Mouse (Mus musculus): ENCODE data around the gene Sh3glb2. TPM values are rescaled to one million over a fixed set of nuclear protein-coding genes. Genes with fewer than 3 reads are reported as not detected.

Sh3glb2 gene
- polyA plus RNA-seq, 1 experiment from 2014 or later: 105 TPM

- Histone ChIP-seq H3K36me3 (peaks cover 14% of the 10 kb centered on the region; the same call in 1 of the 2 replicates), H3K4me1 (replicated peaks) (peaks cover 41% of the 10 kb centered on the region), H3K27me3 (no peaks in the 10 kb centered on the region), H3K9ac (peak overlapping the region; percentile 84), H3K27ac (peak overlapping the region; percentile 92), H3K9me3 (replicated peaks) (no peaks in the 10 kb centered on the region), H3K4me2 (peak overlapping the region; percentile 96), H3K4me3 (peak overlapping the region; percentile 89)
- WGBS: 41% methylated on average over 8 of the region's 8 CpGs
- 0 out of 2 replicates have a peak, but pooled peaks have one; percentile 23 for ATAC-seq (replicated peaks; ENCODE audit: insufficient number of reproducible peaks, insufficient read depth, low FRiP score, low read depth)
Observed at GRCm38 (mm10) chr2:30357552-30358510, 1.3 kb downstream of the Sh3glb2 start.

GRCm38 (mm10) chr2:30356906-30357305 is 2.2 kb downstream of the Sh3glb2 start:
- WGBS: 49% methylated on average over 9 of the region's 9 CpGs
- H3K9me3 ChIP-seq (replicated peaks): no peaks in the 10 kb centered on the region
- H3K9ac ChIP-seq: peak overlapping the region; percentile 84
- peaks cover 41% of the 10 kb centered on the region for H3K4me1 ChIP-seq (replicated peaks)
- peak overlapping the region; percentile 92 for H3K27ac ChIP-seq
- H3K27me3 ChIP-seq: no peaks in the 10 kb centered on the region
- H3K36me3 ChIP-seq: peaks cover 19% of the 10 kb centered on the region; the same call in 1 of the 2 replicates
- peak overlapping the region; percentile 89; the same call in 1 of the 2 replicates for H3K4me3 ChIP-seq
- no peak for ATAC-seq (replicated peaks; ENCODE audit: insufficient number of reproducible peaks, insufficient read depth, low FRiP score, low read depth)
- peak overlapping the region; percentile 96 for H3K4me2 ChIP-seq

- ATAC-seq (replicated peaks; ENCODE audit: insufficient number of reproducible peaks, insufficient read depth, low FRiP score, low read depth): no peak
- Histone ChIP-seq H3K36me3 (peaks cover 19% of the 10 kb centered on the region; the same call in 1 of the 2 replicates), H3K27ac (peak overlapping the region; percentile 92), H3K4me3 (no peak overlapping the region), H3K4me1 (replicated peaks) (peaks cover 41% of the 10 kb centered on the region), H3K27me3 (no peaks in the 10 kb centered on the region), H3K4me2 (0 out of 2 replicates have a peak overlapping the region, but pooled peaks have one; percentile 9), H3K9ac (0 out of 2 replicates have a peak overlapping the region, but pooled peaks have one; percentile 23), H3K9me3 (replicated peaks) (no peaks in the 10 kb centered on the region)
- 41% methylated on average over 4 of the region's 4 CpGs for WGBS
Observed at GRCm38 (mm10) chr2:30356266-30356665, 2.9 kb downstream of the Sh3glb2 start.

GRCm38 (mm10) chr2:30355861-30356260 is 3.3 kb downstream of the Sh3glb2 start:
- 50% methylated on average over 4 of the region's 4 CpGs for WGBS
- Histone ChIP-seq H3K27me3 (no peaks in the 10 kb centered on the region), H3K4me3 (no peak overlapping the region), H3K36me3 (peaks cover 19% of the 10 kb centered on the region; the same call in 1 of the 2 replicates), H3K9me3 (replicated peaks) (no peaks in the 10 kb centered on the region), H3K9ac (0 out of 2 replicates have a peak overlapping the region, but pooled peaks have one; percentile 23), H3K4me2 (no peak overlapping the region), H3K4me1 (replicated peaks) (peaks cover 41% of the 10 kb centered on the region), H3K27ac (no peak overlapping the region)
- no peak for ATAC-seq (replicated peaks; ENCODE audit: insufficient number of reproducible peaks, insufficient read depth, low FRiP score, low read depth)

GRCm38 (mm10) chr2:30351149-30351548 is 8.0 kb downstream of the Sh3glb2 start:
- Histone ChIP-seq H3K4me2 (no peak overlapping the region), H3K9me3 (replicated peaks) (no peaks in the 10 kb centered on the region), H3K36me3 (peaks cover 51% of the 10 kb centered on the region), H3K4me1 (replicated peaks) (peaks cover 10% of the 10 kb centered on the region), H3K4me3 (no peak overlapping the region), H3K9ac (no peak overlapping the region), H3K27me3 (no peaks in the 10 kb centered on the region), H3K27ac (no peak overlapping the region)
- ATAC-seq (replicated peaks; ENCODE audit: insufficient number of reproducible peaks, insufficient read depth, low FRiP score, low read depth): no peak
- WGBS: 53% methylated on average over 2 of the region's 2 CpGs

GRCm38 (mm10) chr2:30349196-30349595 is 9.9 kb downstream of the Sh3glb2 start:
- Histone ChIP-seq H3K9ac (no peak overlapping the region), H3K9me3 (replicated peaks) (no peaks in the 10 kb centered on the region), H3K27ac (no peak overlapping the region), H3K4me2 (no peak overlapping the region), H3K4me1 (replicated peaks) (peaks cover 9% of the 10 kb centered on the region), H3K27me3 (no peaks in the 10 kb centered on the region), H3K36me3 (peaks cover 61% of the 10 kb centered on the region), H3K4me3 (no peak overlapping the region)
- ATAC-seq (replicated peaks; ENCODE audit: insufficient number of reproducible peaks, insufficient read depth, low FRiP score, low read depth): no peak
- 90% methylated on average over 6 of the region's 6 CpGs for WGBS

- peaks cover 74% of the 10 kb centered on the region for H3K36me3 ChIP-seq
- ATAC-seq (replicated peaks; ENCODE audit: insufficient number of reproducible peaks, insufficient read depth, low FRiP score, low read depth): no peak
Observed at GRCm38 (mm10) chr2:30345971-30346676, 13.0 kb downstream of the Sh3glb2 start.

GRCm38 (mm10) chr2:30343601-30344137 is 15.5 kb downstream of the Sh3glb2 start:
- no peak overlapping the region for H3K9ac ChIP-seq
- ATAC-seq (replicated peaks; ENCODE audit: insufficient number of reproducible peaks, insufficient read depth, low FRiP score, low read depth): peak; percentile 75
- no peaks in the 10 kb centered on the region for H3K9me3 ChIP-seq (replicated peaks)
- no peak overlapping the region for H3K4me3 ChIP-seq
- H3K36me3 ChIP-seq: peaks cover 80% of the 10 kb centered on the region
- peak overlapping the region; percentile 75 for H3K27ac ChIP-seq
- peaks cover 21% of the 10 kb centered on the region for H3K4me1 ChIP-seq (replicated peaks)
- H3K27me3 ChIP-seq: no peaks in the 10 kb centered on the region
- no peak overlapping the region for H3K4me2 ChIP-seq
- WGBS: 45% methylated on average over 14 of the region's 14 CpGs

More at GRCm38 (mm10) chr2:30345971-30346676, 13.0 kb downstream of the Sh3glb2 start:
- 86% methylated on average over 7 of the region's 7 CpGs for WGBS
- no peaks in the 10 kb centered on the region for H3K27me3 ChIP-seq
- no peaks in the 10 kb centered on the region for H3K9me3 ChIP-seq (replicated peaks)
- H3K27ac ChIP-seq: no peak overlapping the region
- H3K4me1 ChIP-seq (replicated peaks): peaks cover 21% of the 10 kb centered on the region
- no peak overlapping the region for H3K9ac ChIP-seq
- H3K4me2 ChIP-seq: no peak overlapping the region
- no peak overlapping the region for H3K4me3 ChIP-seq

GRCm38 (mm10) chr2:30342544-30342943 is 16.6 kb downstream of the Sh3glb2 start:
- Histone ChIP-seq H3K9me3 (replicated peaks) (no peaks in the 10 kb centered on the region), H3K27ac (peak overlapping the region; percentile 75; the same call in 1 of the 2 replicates), H3K27me3 (no peaks in the 10 kb centered on the region), H3K4me2 (no peak overlapping the region), H3K36me3 (peaks cover 72% of the 10 kb centered on the region), H3K9ac (no peak overlapping the region), H3K4me3 (no peak overlapping the region), H3K4me1 (replicated peaks) (peaks cover 21% of the 10 kb centered on the region)
- ATAC-seq (replicated peaks; ENCODE audit: insufficient number of reproducible peaks, insufficient read depth, low FRiP score, low read depth): no peak
- 94% methylated on average over 7 of the region's 7 CpGs for WGBS

- H3K36me3 ChIP-seq: peaks cover 77% of the 10 kb centered on the region
- H3K4me1 ChIP-seq (replicated peaks): peaks cover 21% of the 10 kb centered on the region
- H3K9ac ChIP-seq: no peak overlapping the region
- ATAC-seq (replicated peaks; ENCODE audit: insufficient number of reproducible peaks, insufficient read depth, low FRiP score, low read depth): no peak
- 90% methylated on average over 3 of the region's 3 CpGs for WGBS
- no peak overlapping the region for H3K4me2 ChIP-seq
- no peak overlapping the region for H3K27ac ChIP-seq
- H3K4me3 ChIP-seq: no peak overlapping the region
- H3K9me3 ChIP-seq (replicated peaks): no peaks in the 10 kb centered on the region
- H3K27me3 ChIP-seq: no peaks in the 10 kb centered on the region
Observed at GRCm38 (mm10) chr2:30342061-30342460, 17.1 kb downstream of the Sh3glb2 start.

- WGBS: 58% methylated on average over 12 of the region's 12 CpGs
- ATAC-seq (replicated peaks; ENCODE audit: insufficient number of reproducible peaks, insufficient read depth, low FRiP score, low read depth): 0 out of 2 replicates have a peak, but pooled peaks have one; percentile 56
- Histone ChIP-seq H3K4me3 (no peak overlapping the region), H3K9ac (no peak overlapping the region), H3K4me2 (no peak overlapping the region), H3K9me3 (replicated peaks) (no peaks in the 10 kb centered on the region), H3K27ac (no peak overlapping the region), H3K27me3 (no peaks in the 10 kb centered on the region), H3K36me3 (peaks cover 86% of the 10 kb centered on the region), H3K4me1 (replicated peaks) (no peaks in the 10 kb centered on the region)
Observed at GRCm38 (mm10) chr2:30337179-30337578, 22.0 kb downstream of the Sh3glb2 start.

Measured in heart, embryonic 15.5 days (tissue).